Mouse (Mus musculus): Measurements from ENCODE around the gene Cntn4. TPM values are rescaled to one million over a fixed set of nuclear protein-coding genes. Genes with fewer than 3 reads are reported as not detected.

The Cntn4 gene
- polyA plus RNA-seq, 1 experiment from 2014 or later, result 0.99 TPM

DNA sequence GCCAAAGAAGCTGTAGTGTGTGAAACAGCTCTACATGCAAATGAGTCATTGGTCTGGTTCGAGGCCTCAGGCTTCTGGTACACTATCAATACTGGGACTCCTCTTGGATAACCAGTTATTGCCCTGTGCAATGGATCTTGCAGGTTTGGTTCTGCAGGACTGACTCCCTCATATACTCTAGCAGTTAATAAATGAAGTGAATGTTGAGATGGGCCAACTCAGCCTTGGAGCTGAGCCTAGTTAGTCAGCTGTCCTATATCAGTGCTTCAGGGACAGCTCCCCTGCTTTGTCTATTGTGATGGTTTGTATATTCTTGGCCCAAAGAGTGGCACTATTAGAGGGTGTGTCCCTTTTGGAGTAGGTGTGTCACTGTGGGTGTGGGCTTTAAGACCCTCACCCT, 314.0 kb downstream of the Cntn4 start:
- Histone ChIP-seq H3K27me3 (replicated peaks; ENCODE audit: control insufficient read depth, insufficient read depth, low read length) (no peaks in the 10 kb centered on the region), H3K36me3 (ENCODE audit: control insufficient read depth, insufficient read depth, low read length) (no peaks in the 10 kb centered on the region), H3K4me2 (no peak overlapping the region), H3K27ac (ENCODE audit: low read depth, low read length) (no peak overlapping the region), H3K4me3 (ENCODE audit: low read depth, low read length) (no peak overlapping the region), H3K9me3 (ENCODE audit: control insufficient read depth, low read length) (no peaks in the 10 kb centered on the region), H3K4me1 (replicated peaks; ENCODE audit: control insufficient read depth, insufficient read depth, low read length) (no peaks in the 10 kb centered on the region), H3K9ac (ENCODE audit: low read depth, low read length) (no peak overlapping the region)
- WGBS, result 63% methylated on average over 1 of the region's 1 CpGs
- DNase-seq (ENCODE audit: low spot score) (no peak), ATAC-seq (replicated peaks; ENCODE audit: low FRiP score) (no peak)

DNA sequence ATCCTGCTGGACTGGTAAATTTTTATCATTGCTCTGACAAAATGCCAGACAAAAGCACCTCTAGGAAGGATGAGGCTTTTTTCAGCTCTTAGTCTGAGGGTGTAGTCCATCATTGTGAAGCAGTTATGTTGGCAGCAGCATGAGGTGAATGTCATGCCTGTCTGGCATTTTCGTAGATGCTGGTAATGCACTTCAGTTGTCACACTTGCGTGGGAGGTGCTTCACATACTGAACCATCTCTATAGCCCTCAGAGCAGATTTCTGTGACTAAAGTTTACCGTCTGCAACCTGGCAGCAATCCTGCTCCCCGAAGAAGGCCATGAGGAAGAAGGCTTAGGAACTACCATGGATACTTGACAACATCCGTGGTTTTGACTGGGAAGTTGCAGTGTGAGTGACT, 335.6 kb downstream of the Cntn4 start:
- Histone ChIP-seq H3K4me1 (replicated peaks; ENCODE audit: control insufficient read depth, insufficient read depth, low read length) (no peaks in the 10 kb centered on the region), H3K36me3 (ENCODE audit: control insufficient read depth, insufficient read depth, low read length) (no peaks in the 10 kb centered on the region), H3K9me3 (ENCODE audit: control insufficient read depth, low read length) (no peaks in the 10 kb centered on the region), H3K27ac (ENCODE audit: low read depth, low read length) (no peak overlapping the region), H3K4me2 (no peak overlapping the region), H3K4me3 (ENCODE audit: low read depth, low read length) (no peak overlapping the region), H3K27me3 (replicated peaks; ENCODE audit: control insufficient read depth, insufficient read depth, low read length) (no peaks in the 10 kb centered on the region), H3K9ac (ENCODE audit: low read depth, low read length) (no peak overlapping the region)
- DNase-seq (ENCODE audit: low spot score) (no peak), ATAC-seq (replicated peaks; ENCODE audit: low FRiP score) (no peak)
- 79% methylated on average over 5 of the region's 5 CpGs for WGBS

DNA sequence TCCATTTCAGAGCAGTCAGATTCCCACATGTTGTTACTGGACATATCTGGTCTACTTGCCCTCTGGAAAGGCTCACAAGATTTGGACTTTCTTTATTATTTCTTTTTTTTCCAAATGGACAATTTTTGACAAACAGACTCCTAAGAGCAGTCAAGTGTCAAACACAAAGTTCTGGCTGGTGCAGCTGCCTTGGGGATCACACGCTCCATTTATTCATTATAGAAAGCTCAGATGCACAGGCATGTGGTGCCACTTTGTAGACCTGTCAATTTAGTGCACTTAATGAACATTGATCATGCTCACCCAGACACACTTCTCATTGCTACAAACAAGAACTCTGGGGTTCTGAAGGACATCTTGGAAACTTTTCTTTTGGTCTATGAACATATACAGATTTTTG, 337.7 kb downstream of the Cntn4 start:
- Histone ChIP-seq H3K36me3 (ENCODE audit: control insufficient read depth, insufficient read depth, low read length) (no peaks in the 10 kb centered on the region), H3K4me2 (no peak overlapping the region), H3K27ac (ENCODE audit: low read depth, low read length) (no peak overlapping the region), H3K4me3 (ENCODE audit: low read depth, low read length) (no peak overlapping the region), H3K4me1 (replicated peaks; ENCODE audit: control insufficient read depth, insufficient read depth, low read length) (no peaks in the 10 kb centered on the region), H3K27me3 (replicated peaks; ENCODE audit: control insufficient read depth, insufficient read depth, low read length) (no peaks in the 10 kb centered on the region), H3K9ac (ENCODE audit: low read depth, low read length) (no peak overlapping the region), H3K9me3 (ENCODE audit: control insufficient read depth, low read length) (no peaks in the 10 kb centered on the region)
- WGBS, result 80% methylated on average over 1 of the region's 1 CpGs
- ATAC-seq (replicated peaks; ENCODE audit: low FRiP score) (no peak), DNase-seq (ENCODE audit: low spot score) (no peak)

DNA sequence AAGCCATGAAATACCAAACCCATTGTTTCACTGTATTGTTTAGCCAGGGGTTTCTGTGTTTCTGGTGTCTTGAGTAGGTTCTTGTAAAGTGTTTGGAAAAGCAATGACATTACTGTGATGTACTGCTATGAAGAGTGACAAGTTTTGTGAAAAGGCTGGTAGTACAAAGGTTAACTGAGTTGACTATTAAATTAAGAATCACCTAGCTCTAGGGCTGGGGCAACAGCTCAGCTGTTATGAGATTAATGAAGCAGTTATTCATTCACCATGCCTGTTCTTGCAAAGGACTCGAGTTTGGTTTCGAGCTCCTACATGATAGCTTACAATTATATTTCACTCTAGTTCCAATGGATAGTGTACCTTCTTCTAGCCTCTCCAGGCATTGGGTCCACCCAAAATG, 371.4 kb downstream of the Cntn4 start:
- H3K4me3 ChIP-seq (ENCODE audit: low read depth, low read length), result no peak overlapping the region
- no peak for ATAC-seq (replicated peaks; ENCODE audit: low FRiP score)
- H3K27ac ChIP-seq (ENCODE audit: low read depth, low read length), result no peak overlapping the region
- no peaks in the 10 kb centered on the region for H3K4me1 ChIP-seq (replicated peaks; ENCODE audit: control insufficient read depth, insufficient read depth, low read length)
- WGBS, result 80% methylated on average over 2 of the region's 2 CpGs
- no peaks in the 10 kb centered on the region for H3K27me3 ChIP-seq (replicated peaks; ENCODE audit: control insufficient read depth, insufficient read depth, low read length)
- no peak overlapping the region for H3K9ac ChIP-seq (ENCODE audit: low read depth, low read length)
- no peak for DNase-seq (ENCODE audit: low spot score)
- no peaks in the 10 kb centered on the region for H3K9me3 ChIP-seq (ENCODE audit: control insufficient read depth, low read length)
- no peaks in the 10 kb centered on the region for H3K36me3 ChIP-seq (ENCODE audit: control insufficient read depth, insufficient read depth, low read length)
- H3K4me2 ChIP-seq, result no peak overlapping the region

DNA sequence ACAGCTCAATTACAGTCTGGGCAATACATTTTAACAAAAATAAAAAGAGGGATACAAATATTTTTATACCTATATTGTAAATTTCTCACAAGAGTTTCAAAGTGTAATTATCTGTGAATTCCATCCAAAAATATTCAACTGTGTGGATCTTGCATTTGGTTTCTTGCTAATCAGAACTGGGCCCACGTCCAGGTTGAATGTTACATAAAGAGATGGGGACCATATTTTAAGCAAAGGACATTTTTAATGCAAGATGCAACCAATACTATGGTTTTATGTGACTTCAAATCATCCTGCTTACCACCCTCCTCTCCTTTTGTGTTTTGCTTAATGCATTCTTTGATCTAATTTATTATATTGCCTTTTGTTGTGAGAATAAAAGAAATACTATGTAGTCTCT, 378.7 kb downstream of the Cntn4 start:
- Histone ChIP-seq H3K4me3 (ENCODE audit: low read depth, low read length) (no peak overlapping the region), H3K36me3 (ENCODE audit: control insufficient read depth, insufficient read depth, low read length) (no peaks in the 10 kb centered on the region), H3K4me1 (replicated peaks; ENCODE audit: control insufficient read depth, insufficient read depth, low read length) (no peaks in the 10 kb centered on the region), H3K4me2 (no peak overlapping the region), H3K27ac (ENCODE audit: low read depth, low read length) (no peak overlapping the region), H3K9ac (ENCODE audit: low read depth, low read length) (no peak overlapping the region), H3K9me3 (ENCODE audit: control insufficient read depth, low read length) (no peaks in the 10 kb centered on the region), H3K27me3 (replicated peaks; ENCODE audit: control insufficient read depth, insufficient read depth, low read length) (no peaks in the 10 kb centered on the region)
- no peak for ATAC-seq (replicated peaks; ENCODE audit: low FRiP score)
- DNase-seq (ENCODE audit: low spot score), result no peak
- 55% methylated on average over 1 of the region's 1 CpGs for WGBS

DNA sequence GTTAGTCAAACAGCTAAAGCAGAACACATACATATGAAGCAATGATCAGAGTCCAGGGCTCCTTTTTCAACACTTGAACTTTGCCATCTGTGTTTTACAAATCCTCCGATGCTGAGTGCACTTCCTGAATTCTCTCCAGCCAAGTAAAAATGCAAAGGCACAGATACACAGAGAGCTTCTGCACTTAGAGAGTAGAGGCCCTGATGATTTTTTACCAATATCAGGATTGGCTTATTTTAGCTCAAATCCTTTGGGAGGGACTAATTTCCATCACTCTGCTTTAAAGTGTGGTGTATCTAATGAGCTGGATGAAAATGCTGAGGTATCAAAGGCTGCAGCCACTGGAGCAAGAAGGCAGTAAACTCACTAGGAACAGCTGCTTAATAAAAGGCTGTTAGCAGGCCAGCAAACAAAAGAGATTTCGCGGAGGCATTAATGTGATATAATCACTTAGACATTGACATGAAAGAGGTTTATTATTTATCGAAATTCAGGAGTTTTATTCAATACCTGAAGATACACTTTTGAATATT, 400.7 kb downstream of the Cntn4 start:
- H3K9ac ChIP-seq (ENCODE audit: low read depth, low read length), result no peak overlapping the region
- DNase-seq (ENCODE audit: low spot score) (no peak), ATAC-seq (replicated peaks; ENCODE audit: low FRiP score) (no peak)
- WGBS, result 84% methylated on average over 4 of the region's 4 CpGs
- H3K9me3 ChIP-seq (ENCODE audit: control insufficient read depth, low read length), result no peaks in the 10 kb centered on the region
- H3K4me2 ChIP-seq, result no peak overlapping the region
- no peak overlapping the region for H3K4me3 ChIP-seq (ENCODE audit: low read depth, low read length)
- H3K27ac ChIP-seq (ENCODE audit: low read depth, low read length), result no peak overlapping the region
- H3K4me1 ChIP-seq (replicated peaks; ENCODE audit: control insufficient read depth, insufficient read depth, low read length), result no peaks in the 10 kb centered on the region
- no peaks in the 10 kb centered on the region for H3K27me3 ChIP-seq (replicated peaks; ENCODE audit: control insufficient read depth, insufficient read depth, low read length)
- H3K36me3 ChIP-seq (ENCODE audit: control insufficient read depth, insufficient read depth, low read length), result no peaks in the 10 kb centered on the region

DNA sequence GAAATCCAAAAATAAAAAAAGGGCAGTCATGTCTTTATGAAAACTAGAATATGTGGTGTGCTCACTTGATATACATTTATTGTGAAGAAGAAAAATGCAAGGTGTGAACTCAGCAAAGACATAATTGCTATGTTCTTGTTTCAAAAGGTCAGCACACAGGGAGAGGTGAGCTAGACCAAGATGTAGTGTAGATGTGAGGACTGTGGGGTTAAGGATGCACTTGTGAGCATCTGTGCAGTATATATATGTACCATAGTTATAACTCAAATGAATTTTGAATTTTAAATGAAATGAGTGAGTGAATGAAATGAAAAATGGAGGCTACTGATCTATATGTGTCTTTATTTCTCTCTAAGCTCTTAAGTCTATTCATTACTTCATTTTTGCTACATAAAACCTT, 401.2 kb downstream of the Cntn4 start:
- Histone ChIP-seq H3K4me1 (replicated peaks; ENCODE audit: control insufficient read depth, insufficient read depth, low read length) (no peaks in the 10 kb centered on the region), H3K36me3 (ENCODE audit: control insufficient read depth, insufficient read depth, low read length) (no peaks in the 10 kb centered on the region), H3K27me3 (replicated peaks; ENCODE audit: control insufficient read depth, insufficient read depth, low read length) (no peaks in the 10 kb centered on the region), H3K9ac (ENCODE audit: low read depth, low read length) (no peak overlapping the region), H3K4me2 (no peak overlapping the region), H3K27ac (ENCODE audit: low read depth, low read length) (no peak overlapping the region), H3K9me3 (ENCODE audit: control insufficient read depth, low read length) (no peaks in the 10 kb centered on the region), H3K4me3 (ENCODE audit: low read depth, low read length) (no peak overlapping the region)
- ATAC-seq (replicated peaks; ENCODE audit: low FRiP score), result no peak
- no peak for DNase-seq (ENCODE audit: low spot score)

DNA sequence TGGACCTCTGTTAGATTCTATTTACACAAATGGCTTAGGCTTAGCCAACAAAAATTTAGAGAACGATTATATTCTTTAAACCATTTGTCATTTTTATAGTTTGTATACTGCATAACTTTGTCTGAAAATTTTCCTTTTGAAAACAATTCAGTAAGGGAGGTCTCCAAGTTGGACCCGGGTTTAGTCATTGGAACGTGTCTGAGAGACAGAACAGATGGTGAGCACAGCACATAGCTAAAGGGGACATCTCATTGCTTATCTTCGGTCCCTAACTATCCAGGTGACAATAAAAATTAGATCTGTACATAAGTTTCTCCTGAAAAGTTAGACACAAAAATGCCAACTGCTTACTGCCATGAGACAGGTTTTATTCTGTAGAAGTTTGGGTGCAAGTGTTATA, 420.4 kb downstream of the Cntn4 start:
- WGBS, result 75% methylated on average over 4 of the region's 4 CpGs
- ATAC-seq (replicated peaks; ENCODE audit: low FRiP score) (no peak), DNase-seq (ENCODE audit: low spot score) (no peak)
- Histone ChIP-seq H3K4me1 (replicated peaks; ENCODE audit: control insufficient read depth, insufficient read depth, low read length) (no peaks in the 10 kb centered on the region), H3K27ac (ENCODE audit: low read depth, low read length) (no peak overlapping the region), H3K4me3 (ENCODE audit: low read depth, low read length) (no peak overlapping the region), H3K4me2 (no peak overlapping the region), H3K36me3 (ENCODE audit: control insufficient read depth, insufficient read depth, low read length) (no peaks in the 10 kb centered on the region), H3K9me3 (ENCODE audit: control insufficient read depth, low read length) (no peaks in the 10 kb centered on the region), H3K9ac (ENCODE audit: low read depth, low read length) (no peak overlapping the region), H3K27me3 (replicated peaks; ENCODE audit: control insufficient read depth, insufficient read depth, low read length) (no peaks in the 10 kb centered on the region)

DNA sequence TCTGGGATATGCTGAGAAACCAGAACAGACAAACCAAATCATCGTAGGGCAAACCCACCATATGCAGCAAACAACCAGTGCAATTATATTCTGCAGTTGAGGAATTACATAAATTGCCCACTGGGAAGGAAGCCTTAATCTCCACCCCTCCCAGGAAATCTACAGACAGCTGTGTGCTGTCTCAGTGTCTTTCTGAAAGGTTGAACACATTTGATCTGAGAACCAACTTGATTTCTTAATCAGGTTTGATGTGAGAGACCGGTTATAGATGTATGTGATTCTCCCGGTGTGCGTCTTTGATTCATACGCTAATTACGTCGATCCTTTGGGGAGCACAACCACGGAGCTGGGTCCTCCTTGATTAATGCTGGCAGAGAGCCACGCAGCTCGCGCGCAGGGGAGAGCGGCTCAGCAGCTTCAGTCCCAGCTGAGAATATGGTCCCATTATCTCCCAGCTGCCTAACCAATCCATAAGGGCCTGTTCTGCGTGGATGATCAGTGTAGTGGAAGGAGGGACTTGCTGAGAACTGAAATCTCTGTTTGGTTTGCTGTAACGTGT, 441.1 kb downstream of the Cntn4 start:
- Histone ChIP-seq H3K4me1 (replicated peaks; ENCODE audit: control insufficient read depth, insufficient read depth, low read length) (no peaks in the 10 kb centered on the region), H3K4me3 (ENCODE audit: low read depth, low read length) (no peak overlapping the region), H3K9ac (ENCODE audit: low read depth, low read length) (no peak overlapping the region), H3K27me3 (replicated peaks; ENCODE audit: control insufficient read depth, insufficient read depth, low read length) (no peaks in the 10 kb centered on the region), H3K4me2 (no peak overlapping the region), H3K9me3 (ENCODE audit: control insufficient read depth, low read length) (no peaks in the 10 kb centered on the region), H3K27ac (ENCODE audit: low read depth, low read length) (no peak overlapping the region), H3K36me3 (ENCODE audit: control insufficient read depth, insufficient read depth, low read length) (no peaks in the 10 kb centered on the region)
- no peak for ATAC-seq (replicated peaks; ENCODE audit: low FRiP score)
- DNase-seq (ENCODE audit: low spot score), result no peak
- WGBS, result 41% methylated on average over 15 of the region's 15 CpGs

All from liver, embryonic 11.5 days (tissue).